Mouse (Mus musculus) heart, adult 8-10 months (tissue): ENCODE data around the gene Plin4. TPM values are rescaled to one million over a fixed set of nuclear protein-coding genes. Genes with fewer than 3 reads are reported as not detected.

Experiments
- DNase-seq: peaks from one replicate; pipeline ENCODE4 v3.0.0; 2022; ENCODE audit warnings: low spot score
- total RNA-seq, 4 experiments: library from RNA; stranded (reverse); gene quantifications; 2 replicates each; pipeline ENCODE4 v1.2.4; 2022

The Plin4 gene
- 100 to 1,000 TPM; 140 to 200 (median 164) TPM for total RNA-seq

- no peak for DNase-seq
Measured at GRCm38 (mm10) chr17:56109219-56110051, at the start of gene Plin4. Gene Plin4, minus strand, starts transcription at chr17:56109803.

GRCm38 (mm10) chr17:56153643-56154042, 44.0 kb upstream of the Plin4 start:
- DNase-seq, result no peak

DNA sequence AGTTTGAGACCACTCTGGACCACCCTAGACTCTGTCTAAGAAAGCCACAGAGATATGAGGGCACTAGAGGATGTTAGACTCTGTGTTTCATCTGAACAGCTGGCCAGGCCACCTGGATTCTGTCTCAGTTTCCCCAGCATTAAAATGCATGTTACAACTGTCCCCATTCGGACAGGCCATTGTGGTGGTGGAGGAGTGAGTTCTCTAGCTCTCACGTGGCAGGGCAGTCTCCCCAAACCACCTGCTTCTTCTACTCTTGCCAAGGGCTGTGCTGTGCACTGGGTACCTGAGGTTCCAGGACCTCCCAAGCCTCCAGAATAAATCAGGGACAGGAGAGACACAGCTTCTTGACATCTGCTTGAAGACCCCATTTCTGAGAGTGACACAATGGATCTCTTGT, 40.3 kb upstream of the Plin4 start:
- no peak for DNase-seq

- no peak for DNase-seq
Measured at GRCm38 (mm10) chr17:56148790-56149618, 39.4 kb upstream of the Plin4 start.

DNA sequence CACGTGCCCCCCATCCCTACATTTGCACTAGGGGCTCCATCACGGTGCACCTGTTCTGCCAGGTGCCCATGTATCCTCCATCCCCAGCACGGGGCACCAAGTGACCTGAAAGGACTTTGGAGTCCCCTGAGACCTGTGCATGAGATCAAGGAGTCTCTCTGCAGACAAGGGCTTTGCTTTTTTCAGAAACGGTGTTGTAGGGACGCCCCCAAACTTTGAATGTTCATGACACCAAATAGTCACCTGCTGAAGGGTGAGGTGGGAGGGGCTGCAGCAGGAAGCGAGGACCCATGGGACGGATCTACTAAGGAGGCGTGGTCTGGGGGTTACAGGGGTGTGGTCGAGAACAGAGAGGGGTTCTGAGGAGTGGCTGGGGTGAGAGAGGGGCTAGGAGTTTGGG, 38.7 kb upstream of the Plin4 start:
- DNase-seq, result no peak

GRCm38 (mm10) chr17:56147420-56147819, 37.8 kb upstream of the Plin4 start:
- no peak for DNase-seq

DNA sequence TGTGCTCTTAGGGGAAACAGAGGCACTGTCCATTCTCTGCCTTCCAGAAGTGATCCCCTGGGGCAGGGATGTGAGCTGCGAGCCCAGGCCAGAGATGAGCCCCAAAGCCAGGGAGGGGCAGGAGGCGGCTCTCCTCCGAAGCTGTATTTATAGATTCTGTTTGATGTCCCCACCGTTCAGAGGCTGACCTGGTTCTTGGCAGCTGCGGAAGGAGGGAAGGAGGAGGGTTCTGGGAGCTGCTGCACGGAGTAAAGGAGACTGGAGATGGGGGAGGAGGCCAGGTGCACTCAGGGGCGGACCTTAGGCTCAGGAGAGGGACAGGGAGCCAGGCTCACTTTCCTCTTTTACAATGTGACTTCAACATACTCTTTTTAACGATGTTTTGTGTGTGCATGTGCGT, 36.5 kb upstream of the Plin4 start:
- DNase-seq, result no peak

DNA sequence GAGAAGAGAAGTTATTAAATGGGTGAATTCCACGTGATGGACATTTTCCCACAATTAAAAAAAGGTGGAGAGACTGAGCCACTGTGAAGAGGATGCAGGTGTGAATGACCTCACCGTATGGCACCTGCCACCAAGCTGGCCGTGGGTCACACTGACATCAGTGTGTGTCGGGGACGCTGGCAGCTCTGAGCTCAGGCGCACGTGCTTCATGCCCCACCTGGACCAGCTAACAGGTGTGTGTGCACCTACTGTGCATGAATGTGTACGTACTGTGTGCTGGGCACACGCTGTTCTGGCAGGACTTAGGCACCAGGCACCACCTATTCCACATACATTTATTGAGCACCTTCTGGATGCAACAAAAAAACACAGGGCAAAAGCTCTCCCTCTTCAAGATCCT, 34.9 kb upstream of the Plin4 start:
- DNase-seq, result no peak

DNA sequence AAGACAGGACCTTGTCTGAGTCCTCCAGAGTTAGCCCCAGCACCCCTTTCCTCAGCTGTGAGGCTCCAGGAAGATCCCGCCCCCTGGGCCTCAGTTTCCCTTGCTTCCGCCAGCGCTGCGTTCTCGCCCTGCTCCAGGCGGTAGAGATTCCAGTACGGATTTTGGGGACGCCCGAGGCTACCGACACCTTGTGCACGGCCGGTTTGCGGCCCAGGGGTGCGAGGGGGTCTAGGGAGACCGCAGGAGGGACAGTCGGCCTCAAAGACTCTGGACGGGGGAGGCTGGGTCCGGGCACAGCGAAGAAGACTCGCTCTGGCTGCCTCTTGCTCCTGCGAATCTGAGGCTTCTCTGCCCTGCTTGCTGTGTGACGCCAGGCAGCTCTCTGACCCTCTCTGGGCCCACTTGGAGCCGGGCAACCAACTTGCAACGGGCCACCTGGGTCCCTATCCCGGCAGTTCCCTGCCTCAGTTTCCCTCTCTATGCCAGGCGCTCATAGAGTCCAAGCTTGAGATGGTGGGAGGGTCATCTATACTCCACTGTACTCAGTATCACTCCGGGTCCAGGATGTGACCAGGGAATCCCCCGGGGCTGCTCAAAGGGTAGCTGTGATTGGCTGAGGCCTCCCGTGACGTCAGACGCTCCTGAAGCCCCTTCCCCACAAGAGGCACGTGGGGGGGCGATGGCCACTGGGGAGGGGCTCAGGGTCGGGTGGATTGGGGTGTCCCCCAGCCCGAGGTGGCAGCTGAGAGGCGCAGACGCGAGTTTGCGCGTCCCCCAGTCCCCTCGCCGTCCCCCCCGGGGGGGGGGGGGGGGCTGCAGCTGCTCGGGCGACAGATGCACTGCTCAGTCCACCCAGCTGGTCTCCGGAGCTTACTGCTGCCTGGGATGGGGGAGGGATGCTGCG, 32.4 kb upstream of the Plin4 start:
- no peak for DNase-seq

DNA sequence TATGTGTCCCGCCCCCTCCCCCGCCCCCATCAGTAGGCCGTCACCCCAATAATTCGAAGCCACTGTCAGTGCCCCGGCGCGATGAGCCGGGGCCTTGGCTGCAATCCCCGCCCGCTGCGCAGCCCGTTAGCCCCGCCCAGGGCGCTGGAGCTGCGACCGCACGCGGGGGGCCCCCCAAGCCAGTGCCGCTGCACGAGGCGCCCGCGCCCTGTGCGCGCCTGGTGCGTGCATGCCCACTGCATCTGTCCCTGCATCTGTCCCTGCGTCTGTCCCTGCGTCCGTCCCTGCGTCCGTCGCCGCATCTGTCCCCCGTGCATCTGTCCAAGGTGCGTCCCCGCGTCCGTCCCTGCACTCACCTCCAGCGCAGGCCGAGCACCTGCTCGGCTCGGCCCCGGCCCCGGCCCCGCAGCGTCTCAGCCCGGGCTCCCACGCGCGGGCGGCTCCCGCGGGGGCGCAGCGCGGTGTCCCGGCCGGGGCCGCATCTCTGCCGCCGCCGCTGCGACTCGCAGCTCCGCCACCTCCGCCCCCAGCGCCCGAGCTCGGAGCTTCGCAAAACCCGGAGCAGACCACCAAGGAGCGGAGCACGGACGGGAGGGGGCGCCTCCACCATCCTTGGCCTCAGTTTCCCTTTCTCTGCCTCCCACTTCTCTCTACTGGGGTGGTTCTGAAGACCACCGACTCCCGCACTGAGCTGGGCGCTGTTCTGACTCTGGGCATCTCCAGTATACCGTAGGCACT, 30.4 kb upstream of the Plin4 start, which contains the start of gene Sema6b:
TSS of gene Sema6b (minus strand) at position 486 of the 738 bp plus-strand sequence.
- no peak for DNase-seq

- no peak for DNase-seq
Measured at GRCm38 (mm10) chr17:56139355-56139754, 29.8 kb upstream of the Plin4 start.

DNA sequence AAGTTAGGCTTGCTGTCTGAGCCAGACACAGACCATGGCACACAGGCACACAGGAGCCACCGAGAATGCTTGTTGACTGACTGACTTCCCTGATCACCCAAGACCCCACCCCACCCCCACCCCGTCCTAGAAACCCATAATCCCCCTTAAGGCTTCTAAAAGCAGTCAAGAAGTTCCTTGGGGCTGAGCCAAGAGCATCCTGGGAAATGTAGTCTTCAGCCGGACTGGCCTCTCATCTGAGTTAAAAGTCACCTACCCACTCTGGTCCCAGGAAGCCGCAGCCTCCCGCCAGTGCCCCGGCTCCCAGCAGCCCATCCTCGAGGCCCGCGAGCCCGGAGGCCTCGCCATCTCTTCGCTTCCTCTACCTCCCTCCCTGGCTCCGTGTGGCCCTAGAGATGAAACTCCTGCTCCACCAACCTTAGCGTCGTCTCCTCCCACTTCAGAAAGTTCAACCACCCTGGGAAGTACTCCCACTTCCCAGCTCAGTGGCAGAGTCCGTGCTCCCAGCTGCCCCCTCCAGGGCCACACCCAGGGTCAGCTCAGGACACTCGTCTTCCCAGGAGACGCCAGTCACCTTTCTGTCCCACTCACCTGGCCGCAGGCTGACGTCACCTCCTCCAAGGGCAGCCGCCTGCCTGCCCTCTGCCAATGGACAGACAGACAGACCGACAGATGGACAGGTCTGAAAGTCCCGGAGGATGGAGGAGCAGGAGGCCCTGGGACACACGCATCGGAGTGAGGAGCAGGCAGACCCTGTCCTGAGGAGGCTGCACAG, 28.4 kb upstream of the Plin4 start:
- no peak for DNase-seq

- no peak for DNase-seq
Measured at GRCm38 (mm10) chr17:56136558-56136957, 27.0 kb upstream of the Plin4 start.

DNA sequence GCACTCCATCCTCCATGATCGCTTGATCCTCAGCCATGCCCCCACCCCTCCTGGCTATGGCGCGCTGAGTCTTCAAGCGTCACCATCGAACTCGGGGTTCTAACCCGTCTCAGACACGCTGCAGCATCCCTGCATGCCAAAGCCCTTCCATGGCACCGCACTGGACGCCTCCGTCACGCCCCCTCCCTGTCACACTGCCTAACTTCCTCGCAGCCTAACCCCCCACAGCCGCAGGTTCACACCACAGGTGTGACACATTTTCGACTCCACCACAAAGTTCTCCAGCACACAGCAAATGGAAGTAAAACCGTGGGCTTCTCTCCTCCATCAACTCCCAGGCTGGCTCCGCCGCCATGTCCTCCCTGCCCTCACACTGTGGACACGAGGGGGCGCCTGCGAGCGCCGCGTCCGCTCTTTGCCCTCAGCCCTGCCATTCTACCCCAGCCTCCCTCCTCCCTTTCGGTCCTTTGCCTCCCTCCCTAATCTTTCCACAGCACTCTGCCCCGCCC, 24.9 kb upstream of the Plin4 start:
- peak; percentile 67 for DNase-seq

GRCm38 (mm10) chr17:56133457-56134363, 24.1 kb upstream of the Plin4 start:
- peak; percentile 89 for DNase-seq

DNA sequence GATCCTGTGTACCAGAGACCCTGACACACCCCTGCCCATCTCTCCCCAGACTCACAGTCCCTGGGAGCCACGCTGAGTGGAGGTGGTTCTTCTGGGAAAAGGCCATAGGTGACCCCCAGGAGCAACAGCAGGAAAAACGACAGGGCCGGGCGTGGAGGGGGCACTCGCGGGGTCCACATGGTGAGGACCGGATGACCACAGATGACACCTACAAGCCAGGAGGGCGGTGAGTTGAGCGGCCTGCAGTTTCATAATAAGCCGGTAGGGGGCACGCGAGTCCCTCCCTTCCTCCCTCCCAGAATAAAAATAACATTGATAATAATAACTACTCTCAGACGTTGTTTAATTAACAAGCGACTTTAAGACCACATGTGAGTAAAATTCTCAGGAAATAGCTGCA, 23.1 kb upstream of the Plin4 start:
- DNase-seq, result peak; percentile 79

DNA sequence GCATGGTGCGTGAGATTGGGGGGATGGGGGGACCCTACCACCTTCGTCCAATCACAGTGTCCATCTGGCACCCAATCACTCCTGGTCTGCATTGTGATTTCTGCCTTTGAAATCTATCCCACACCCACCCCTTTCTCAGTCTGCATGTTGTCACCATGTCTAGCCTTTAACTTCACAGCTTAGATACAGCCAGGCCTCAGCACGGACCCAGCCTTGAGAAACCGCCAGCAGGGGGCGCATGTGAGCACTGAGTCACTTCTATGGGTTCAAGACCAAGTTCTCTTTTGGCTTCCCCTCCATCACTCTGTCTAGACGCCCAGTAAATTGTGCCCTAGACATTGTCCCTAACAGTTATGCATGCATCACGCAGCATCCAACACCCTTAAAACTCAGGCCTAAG, 22.2 kb upstream of the Plin4 start:
- peak; percentile 66 for DNase-seq

- no peak for DNase-seq
Measured at GRCm38 (mm10) chr17:56131136-56131535, 21.5 kb upstream of the Plin4 start.

DNA sequence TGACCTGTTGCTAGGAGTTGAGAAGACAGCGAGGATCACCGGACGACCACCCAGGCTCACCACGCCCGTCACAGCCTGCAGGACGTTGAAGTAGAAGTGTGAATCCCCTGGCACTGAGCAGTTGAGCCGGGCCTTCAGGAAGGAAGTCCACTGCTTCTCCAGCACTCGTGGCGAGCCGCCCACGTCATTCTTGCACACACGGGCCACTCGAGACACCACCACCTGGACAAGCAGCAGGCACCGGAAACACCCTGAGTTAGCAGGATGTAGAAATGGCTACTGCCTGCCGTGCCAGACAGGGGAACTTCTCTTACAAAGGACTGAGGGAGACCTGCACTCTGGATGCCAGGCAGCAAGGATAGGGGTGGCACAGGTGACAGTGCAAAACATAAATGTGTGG, 18.6 kb upstream of the Plin4 start:
- no peak for DNase-seq
